Mouse (Mus musculus): Measurements from ENCODE around the gene Inka2.
"Not testable (repeated sequence)": the region's sequence is repeated elsewhere in the genome, so short reads cannot be mapped to it uniquely, and the experiment has no call there.

DNA sequence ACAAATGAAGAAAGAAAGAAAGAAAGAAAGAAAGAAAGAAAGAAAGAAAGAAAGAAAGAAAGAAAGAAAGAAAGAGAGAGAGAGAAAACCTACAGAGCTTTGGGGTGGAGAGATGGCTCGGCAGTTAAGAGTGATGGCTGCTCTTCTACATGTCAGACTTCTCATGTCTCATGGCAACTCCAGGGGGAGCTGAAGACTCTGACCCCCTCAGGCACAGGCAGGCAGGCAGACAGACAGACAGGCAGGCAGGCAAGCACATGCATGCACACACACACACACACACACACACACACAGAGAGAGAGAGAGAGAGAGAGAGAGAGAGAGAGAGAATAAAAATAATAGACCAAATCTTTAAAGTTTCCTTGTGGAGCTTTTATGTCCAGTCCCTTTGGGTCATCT lies 3.6 kb upstream of the Inka2 start:
- not testable (repeated sequence) for TF ChIP-seq CTCF (IDR thresholded peaks at IDR 0.05; ENCODE audit: low read depth); EP300 (optimal IDR thresholded peaks at IDR 0.05)

Measured in stomach, postnatal 0 days (tissue).